Mouse (Mus musculus) retina, postnatal 7 days (tissue): ENCODE results near the gene Ccdc174.
"Not testable (repeated sequence)": the region's sequence is repeated elsewhere in the genome, so short reads cannot be mapped to it uniquely, and the experiment has no call there.

Source experiments
- DNase-seq: peaks from one replicate; pipeline ENCODE4 v3.0.0-alpha.2; 2012; ENCODE audit warnings: low read depth, low spot score

Gene Ccdc174

DNA sequence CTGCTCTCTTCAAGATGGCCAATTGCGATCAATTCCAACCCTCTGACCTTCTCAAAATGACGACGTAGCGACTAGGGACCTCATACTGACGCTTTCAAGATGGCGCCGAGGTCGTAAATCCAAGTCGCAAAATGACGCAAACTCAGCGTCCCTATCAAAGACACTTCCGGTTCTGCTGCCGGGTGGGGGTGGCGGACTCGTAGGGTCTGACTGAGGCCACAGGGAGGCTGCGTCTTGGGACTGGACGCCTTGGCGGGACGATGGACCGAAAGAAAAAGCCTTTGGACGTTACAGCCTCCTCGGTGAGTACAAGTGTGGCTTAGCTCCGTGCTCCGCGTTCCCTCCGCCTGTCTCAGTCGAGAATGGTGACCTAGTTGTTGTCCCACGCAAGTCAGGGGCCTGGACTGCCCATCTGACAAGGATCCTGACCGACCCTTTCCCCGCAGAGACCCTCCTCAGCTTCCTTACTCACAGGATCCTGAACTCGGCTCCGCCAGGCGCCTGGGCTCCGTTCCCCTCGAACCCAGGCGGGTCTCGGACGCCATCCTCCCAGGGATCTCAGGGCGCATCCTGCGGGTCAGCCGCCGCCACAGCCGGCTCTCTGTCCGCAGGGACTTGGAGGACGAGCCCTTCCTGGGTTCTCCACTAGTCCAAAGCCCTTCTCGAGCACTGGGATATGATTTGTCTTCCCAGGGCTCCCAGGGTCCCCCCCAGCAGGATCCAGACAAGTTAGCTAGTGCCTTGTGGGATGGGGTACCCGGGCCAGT is at the start of gene Ccdc174:
Gene Ccdc174, plus strand, starts transcription at position 169 of the 767 bp plus-strand sequence.
- peak; percentile 93 for DNase-seq

GRCm38 (mm10) chr6:91832863-91833440 is 44.9 kb upstream of the Ccdc174 start:
- no peak for DNase-seq

DNA sequence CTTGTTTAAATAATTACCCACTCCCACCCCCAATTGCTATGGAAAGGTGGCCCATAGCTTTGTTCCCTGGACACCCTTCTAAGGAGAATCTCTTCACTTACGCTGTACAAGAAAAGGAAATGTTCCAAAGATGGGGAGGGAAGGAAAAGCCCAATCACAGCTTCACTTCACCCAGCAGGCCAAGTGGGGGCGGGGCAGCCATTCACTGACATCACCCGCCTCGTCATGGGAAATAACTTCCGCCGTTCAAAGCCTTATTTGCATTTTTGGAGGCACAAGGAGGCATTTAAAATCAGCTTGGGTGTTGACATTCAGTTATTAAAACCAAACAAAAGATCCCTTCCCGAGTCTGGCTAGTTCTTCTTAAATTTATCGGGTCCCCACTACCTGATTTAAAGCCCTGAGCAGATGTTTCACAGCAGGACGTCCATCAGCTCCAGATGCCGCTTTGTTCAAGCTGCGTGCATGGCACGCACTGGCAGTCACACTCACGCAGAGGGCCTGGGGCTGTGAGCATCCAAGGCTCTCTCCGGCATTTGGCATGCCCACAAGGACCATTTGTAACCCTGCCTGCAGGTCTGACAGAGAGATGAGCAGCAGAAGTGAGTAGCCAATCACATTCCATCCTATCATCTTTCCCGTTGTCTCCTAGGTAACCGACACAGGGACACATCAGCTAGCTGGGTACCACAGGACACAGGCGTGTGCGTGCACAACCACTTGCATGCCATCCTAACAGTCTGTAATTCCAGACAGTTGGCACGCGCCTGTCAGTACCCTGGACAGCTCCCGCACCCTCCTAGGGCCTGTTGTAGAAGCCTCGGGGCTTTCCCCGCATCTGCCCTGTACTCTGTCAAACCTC is 38.6 kb upstream of the Ccdc174 start:
- DNase-seq, result no peak

- DNase-seq, result no peak
Measured at GRCm38 (mm10) chr6:91842897-91843627, 34.8 kb upstream of the Ccdc174 start.

GRCm38 (mm10) chr6:91843628-91844153 is 34.2 kb upstream of the Ccdc174 start:
- no peak for DNase-seq

- DNase-seq, result no peak
Measured at GRCm38 (mm10) chr6:91852550-91852949, 25.3 kb upstream of the Ccdc174 start.

DNA sequence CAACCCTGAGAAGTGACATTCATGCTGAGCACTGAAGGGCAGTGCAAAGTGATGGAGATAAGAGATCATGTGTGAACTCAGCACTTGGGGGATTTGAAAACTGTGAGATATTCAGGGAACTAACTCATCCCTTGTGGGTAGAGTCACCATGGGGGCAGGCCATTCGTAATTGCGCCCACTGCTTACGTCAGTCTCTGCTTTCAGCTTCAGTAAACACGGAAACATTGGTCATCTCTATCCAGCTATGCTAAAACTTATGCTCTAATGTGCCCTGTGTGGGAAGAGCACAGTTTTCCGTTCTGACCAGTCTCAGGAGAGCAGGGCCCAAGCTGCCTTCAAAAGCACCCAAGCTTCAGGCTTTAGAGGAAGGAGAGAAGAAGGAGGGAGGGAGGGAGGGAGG is 19.5 kb upstream of the Ccdc174 start:
- DNase-seq, result no peak

GRCm38 (mm10) chr6:91862848-91863247 is 15.0 kb upstream of the Ccdc174 start:
- no peak for DNase-seq

GRCm38 (mm10) chr6:91864595-91864994 is 13.3 kb upstream of the Ccdc174 start:
- no peak for DNase-seq

DNA sequence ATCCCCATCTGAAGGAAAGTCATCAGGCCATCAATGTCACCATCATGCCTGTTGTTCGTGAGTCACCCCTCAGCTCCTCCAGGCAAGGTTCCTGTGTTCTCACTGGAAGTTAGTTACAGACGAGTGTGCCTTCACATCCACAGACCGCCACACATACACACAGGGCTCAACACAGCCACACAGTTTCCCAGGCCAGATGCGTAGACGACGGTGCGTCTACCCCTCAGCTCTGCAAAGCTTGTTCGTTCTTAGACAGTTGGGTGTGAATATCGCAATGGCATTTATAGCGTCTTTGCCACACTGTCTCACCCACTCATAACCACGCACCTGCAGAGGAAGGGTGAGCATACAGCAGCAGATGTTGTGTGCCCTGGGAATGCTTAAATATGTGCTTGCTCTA is 12.3 kb upstream of the Ccdc174 start:
- DNase-seq, result no peak

DNA sequence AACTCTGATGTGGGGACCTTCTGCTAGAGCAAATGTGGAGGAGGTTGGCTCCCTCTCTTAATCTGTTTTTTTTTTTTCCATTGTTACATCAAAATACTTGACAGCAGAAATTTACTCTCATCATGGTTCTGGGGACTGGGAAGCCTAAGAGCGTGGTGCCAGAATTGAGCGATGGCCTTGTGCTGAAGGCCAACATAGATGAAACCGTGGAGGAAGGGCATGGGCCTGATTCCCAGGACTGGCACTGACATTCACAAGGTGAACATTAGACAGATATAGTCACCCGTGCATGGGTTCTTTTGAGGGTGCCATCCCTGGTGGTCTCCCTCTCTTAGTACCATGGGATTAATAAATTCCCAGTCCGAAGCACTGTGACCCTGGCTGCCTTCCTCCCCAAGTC is 9.8 kb upstream of the Ccdc174 start:
- no peak for DNase-seq

DNA sequence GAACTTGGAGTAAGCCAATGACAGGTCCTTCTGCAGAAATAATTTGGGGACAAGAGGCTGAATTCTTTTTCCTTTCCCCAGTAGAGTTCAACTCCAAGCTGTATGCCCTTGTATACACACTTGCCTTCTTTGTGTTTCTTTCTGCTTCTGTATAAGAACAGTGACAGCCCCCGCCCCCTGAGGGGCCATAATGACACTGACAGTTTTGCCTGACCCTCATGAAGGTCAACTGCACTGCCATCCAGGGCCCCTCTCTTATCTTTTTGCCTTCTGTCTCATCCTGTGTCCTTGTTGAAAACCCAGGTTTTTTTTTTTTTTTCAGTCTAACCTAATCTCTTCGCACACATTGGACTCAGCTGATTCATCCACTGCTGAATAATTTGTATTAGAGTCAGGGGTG is 5.1 kb upstream of the Ccdc174 start:
- DNase-seq, result no peak

GRCm38 (mm10) chr6:91883859-91884258 is 6.0 kb downstream of the Ccdc174 start:
- DNase-seq, result no peak

DNA sequence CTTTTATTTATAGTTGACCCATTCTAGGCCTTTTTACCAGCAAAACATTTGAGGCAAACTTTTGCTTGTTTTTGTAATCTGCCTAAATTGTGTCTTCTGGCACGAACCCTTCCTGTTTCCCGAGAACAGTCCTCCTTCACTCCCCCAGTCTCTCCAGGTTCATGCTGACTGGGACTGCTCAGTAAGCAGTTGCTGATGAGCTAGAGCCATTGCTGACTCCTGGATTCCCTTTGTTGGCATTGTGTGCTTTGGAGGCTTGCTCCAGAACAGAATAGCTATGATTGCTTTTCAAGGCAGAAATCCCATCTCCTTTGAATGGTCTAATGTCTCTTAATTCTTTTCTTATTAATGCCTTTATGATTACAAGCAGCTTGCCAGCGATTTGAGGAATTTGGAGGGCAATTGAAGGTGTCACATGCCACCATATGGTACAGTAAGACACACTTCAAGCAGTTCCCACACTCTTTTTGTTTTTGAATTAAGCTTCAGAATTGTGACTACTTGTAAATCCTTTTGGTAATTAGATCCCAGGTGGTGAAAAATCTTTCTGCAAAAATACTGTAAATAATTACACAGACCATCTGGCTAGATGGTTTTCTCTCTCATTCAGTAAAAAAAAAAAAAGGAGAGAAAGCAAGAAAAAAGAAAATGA is 11.5 kb downstream of the Ccdc174 start:
- DNase-seq, result no peak

GRCm38 (mm10) chr6:91890615-91891014 is 12.8 kb downstream of the Ccdc174 start:
- no peak for DNase-seq

DNA sequence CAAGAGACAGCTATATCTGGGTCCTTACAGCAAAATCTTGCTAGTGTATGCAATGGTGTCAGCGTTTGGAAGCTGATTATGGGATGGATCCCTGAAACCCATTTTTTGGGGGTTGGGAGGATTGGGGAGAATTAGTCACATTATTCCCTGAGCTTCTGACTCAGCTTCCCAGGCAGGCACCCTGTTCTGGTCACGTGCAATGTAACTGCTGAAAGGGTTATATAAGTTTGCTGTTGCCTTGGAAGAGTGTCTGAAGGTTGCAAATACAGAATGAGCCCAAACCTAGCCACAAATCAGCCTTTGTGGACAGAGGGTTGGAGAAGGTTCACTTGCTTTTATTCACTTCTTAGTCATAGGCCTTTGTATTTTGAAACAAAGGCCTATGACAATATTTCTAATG is 13.9 kb downstream of the Ccdc174 start:
- DNase-seq, result no peak

GRCm38 (mm10) chr6:91896783-91897182 is 18.9 kb downstream of the Ccdc174 start:
- no peak for DNase-seq

- DNase-seq, result peak; percentile 68
Measured at GRCm38 (mm10) chr6:91901505-91901904, 23.7 kb downstream of the Ccdc174 start.

DNA sequence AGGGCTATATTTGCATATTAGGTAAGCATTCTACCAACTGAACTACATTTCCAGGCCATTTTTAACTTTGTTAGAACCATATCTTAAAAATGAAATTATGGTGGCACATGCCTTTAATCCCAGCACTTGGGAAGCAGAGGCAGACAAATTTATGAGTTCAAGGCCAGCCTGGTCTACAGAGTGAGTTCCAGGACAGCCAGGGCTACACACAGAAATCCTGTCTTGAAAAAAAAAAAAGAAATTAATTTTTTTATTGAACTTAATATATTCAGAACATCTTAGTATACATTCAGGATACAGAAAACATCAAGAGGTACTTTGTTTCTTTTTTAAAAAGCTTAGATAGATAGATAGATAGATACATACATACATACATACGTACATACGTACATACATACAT is 24.7 kb downstream of the Ccdc174 start, which contains the start of gene 4930590J08Rik:
Gene 4930590J08Rik, plus strand, starts transcription at position 301 of the 400 bp plus-strand sequence.
- not testable (repeated sequence) for DNase-seq

GRCm38 (mm10) chr6:91914011-91914410 is 36.2 kb downstream of the Ccdc174 start:
- DNase-seq, result no peak

- DNase-seq, result no peak
Measured at GRCm38 (mm10) chr6:91917286-91917685, 39.4 kb downstream of the Ccdc174 start.
